Mouse (Mus musculus) CH12.LX (cell line): ENCODE data around the gene Commd4.

Experiments
- BHLHE40 ChIP-seq: IDR thresholded peaks from 2 replicates; pipeline ENCODE4 v1.6.1; 2011; ENCODE audit warnings: mild to moderate bottlenecking, low read depth, low read length, improper control_type of control experiment
- CTCF ChIP-seq, 2 experiments: IDR thresholded peaks in 1 of 2; conservative IDR thresholded peaks in 1 of 2; 2 replicates each; pipeline ENCODE4 v1.5.1; 2011 to 2012; ENCODE audit warnings: low read depth in 2 of 2, low read length in 2 of 2, improper control_type of control experiment in 1 of 2, inconsistent platforms in 1 of 2, mild to moderate bottlenecking in 1 of 2, moderate library complexity in 1 of 2
- HCFC1 ChIP-seq: IDR thresholded peaks from 2 replicates; pipeline ENCODE4 v1.6.1; 2012; ENCODE audit warnings: low read depth, mild to moderate bottlenecking, inconsistent platforms, low read length, improper control_type of control experiment
- MXI1 ChIP-seq: IDR thresholded peaks from 2 replicates; pipeline ENCODE4 v1.6.1; 2011; ENCODE audit warnings: mild to moderate bottlenecking, low read depth, low read length, improper control_type of control experiment
- POLR2A ChIP-seq: IDR thresholded peaks from 2 replicates; pipeline ENCODE4 v1.6.1; 2011; ENCODE audit warnings: low read depth, mild to moderate bottlenecking, improper control_type of control experiment, low read length
- POLR2AphosphoS2 ChIP-seq: IDR thresholded peaks from 2 replicates; pipeline ENCODE4 v1.6.1; 2011; ENCODE audit warnings: low read depth, low read length, improper control_type of control experiment
- RAD21 ChIP-seq: IDR thresholded peaks from 2 replicates; pipeline ENCODE4 v1.6.1; 2011; ENCODE audit warnings: low read depth, mild to moderate bottlenecking, low read length, improper control_type of control experiment, moderate library complexity
- ZC3H11A ChIP-seq: IDR thresholded peaks from 2 replicates; pipeline ENCODE4 v1.6.1; 2012; ENCODE audit warnings: low read depth, mild to moderate bottlenecking, inconsistent platforms, low read length, improper control_type of control experiment
- ZMIZ1 ChIP-seq: IDR thresholded peaks from 2 replicates; pipeline ENCODE4 v1.6.1; 2012; ENCODE audit warnings: low read depth, mild to moderate bottlenecking, inconsistent platforms, low read length, improper control_type of control experiment

- no peak for TF ChIP-seq MXI1
- TF ChIP-seq POLR2AphosphoS2: no peak
- no peak for TF ChIP-seq CTCF (conservative IDR thresholded peaks at IDR 0.05 in 1 of 2, IDR thresholded peaks at IDR 0.05 in 1 of 2; ENCODE audit: low read depth in 2 of 2, low read length in 2 of 2)
- TF ChIP-seq HCFC1: no peak
- TF ChIP-seq ZC3H11A: no peak
- no peak for TF ChIP-seq BHLHE40
- no peak for TF ChIP-seq POLR2A
- TF ChIP-seq RAD21: no peak
- no peak for TF ChIP-seq ZMIZ1
These were observed 20.9 kb downstream of the Commd4 start for GRCm38 (mm10) chr9:57137246-57137645.
